Mouse (Mus musculus): ENCODE measurements around the gene Mthfr. TPM values are rescaled to one million over a fixed set of nuclear protein-coding genes. Genes with fewer than 3 reads are reported as not detected.

Mthfr gene
- total and polyA plus RNA-seq, 3 experiments: 15.3 to 17.0 (median 16.3) TPM

DNA sequence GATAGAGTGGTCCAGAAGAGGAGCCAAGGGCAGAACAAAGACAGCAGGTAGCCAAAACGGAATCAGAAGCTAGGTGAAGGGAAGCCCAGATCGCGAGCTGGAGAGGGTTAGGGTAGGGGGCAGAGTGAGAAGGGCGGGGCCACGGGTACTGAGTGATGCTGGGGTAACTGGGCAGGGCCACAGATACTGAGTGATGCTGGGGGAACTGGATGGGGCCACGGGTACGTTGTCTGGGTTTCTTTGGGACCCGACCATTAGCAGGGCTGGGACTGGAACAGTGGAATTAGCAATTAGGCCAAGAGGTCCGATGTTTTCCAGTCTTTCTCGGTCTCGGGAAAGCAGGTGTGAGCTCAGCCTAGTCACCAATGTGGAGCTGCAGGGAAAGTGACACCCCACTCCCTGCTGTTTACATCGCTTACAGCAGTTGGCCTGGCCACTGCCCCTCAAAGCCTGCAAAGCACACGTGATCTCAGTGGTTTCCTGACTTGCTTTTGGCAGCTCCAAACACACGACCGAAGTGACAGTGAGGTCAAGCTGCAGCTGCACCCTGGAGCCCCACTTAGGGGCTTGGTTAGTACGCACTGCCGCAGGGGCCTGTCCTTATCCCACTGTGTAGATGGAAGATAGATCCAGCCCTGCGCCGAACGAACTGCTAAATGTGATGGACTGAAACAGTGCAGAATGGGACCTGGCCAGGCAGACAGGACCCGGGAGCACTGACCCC lies 44.5 kb downstream of the Mthfr start:
- Histone ChIP-seq H3K79me2 (replicated peaks; ENCODE audit: control insufficient read depth, extremely low read depth, insufficient read depth, poor library complexity, severe bottlenecking) (no peaks in the 10 kb centered on the region), H3K9ac (ENCODE audit: insufficient read depth, low read depth) (no peak overlapping the region), H3K4me3 (replicated peaks in 1 of 3; ENCODE audit: low read depth in 2 of 3, low read length in 2 of 3, poor library complexity in 1 of 3) (no peak overlapping the region), H3K9me3 (replicated peaks; ENCODE audit: low read length) (no peaks in the 10 kb centered on the region), H3K27ac (ENCODE audit: insufficient read depth, low read depth) (no peak overlapping the region), H3K27me3 (replicated peaks) (no peaks in the 10 kb centered on the region), H3K36me3 (replicated peaks in 1 of 2; ENCODE audit: control insufficient read depth in 1 of 2, insufficient read depth in 1 of 2, low read length in 1 of 2) (peaks cover 28 to 42% of the 10 kb centered on the region in 2 experiments), H3K4me2 (ENCODE audit: insufficient read depth, low read depth, poor library complexity, severe bottlenecking) (no peak overlapping the region), H3K4me1 (ENCODE audit: control insufficient read depth in 1 of 2, insufficient read depth in 2 of 2) (peaks cover 6 to 9% of the 10 kb centered on the region in 2 experiments; a peak in 3 of 4 replicates)
- dilution Hi-C loops (cut with MboI; ENCODE audit: extremely low pct_ligation_motif_present, extremely low pct_unique_long_range_greater_than_20kb, low sequenced_read_pairs): no loop called here
- TF ChIP-seq PAX5 (IDR thresholded peaks at IDR 0.05; ENCODE audit: low read length) (no peak), CHD2 (IDR thresholded peaks at IDR 0.05; ENCODE audit: low read length) (no peak), NELFE (IDR thresholded peaks at IDR 0.05; ENCODE audit: low read depth, low read length) (no peak)
- no peak for DNase-seq (ENCODE audit: extremely low read depth)
- in situ Hi-C loops (cut with MboI; ENCODE audit: low pct_ligation_motif_present, low pct_unique_long_range_greater_than_20kb, low sequenced_read_pairs): no loop called here

- H3K79me2 ChIP-seq (replicated peaks; ENCODE audit: control insufficient read depth, extremely low read depth, insufficient read depth, poor library complexity, severe bottlenecking): no peaks in the 10 kb centered on the region
- TF ChIP-seq PAX5 (IDR thresholded peaks at IDR 0.05; ENCODE audit: low read length) (no peak), TCF12 (IDR thresholded peaks at IDR 0.05; ENCODE audit: low read depth, low read length) (no peak), CHD1 (IDR thresholded peaks at IDR 0.05; ENCODE audit: low read depth, low read length) (no peak)
- H3K27me3 ChIP-seq (replicated peaks): no peaks in the 10 kb centered on the region
- DNase-seq (ENCODE audit: extremely low read depth): no peak
- peaks cover 6 to 16% of the 10 kb centered on the region in 2 experiments; a peak in 3 of 4 replicates for H3K4me1 ChIP-seq (ENCODE audit: control insufficient read depth in 1 of 2, insufficient read depth in 2 of 2)
- peaks cover 28 to 37% of the 10 kb centered on the region in 2 experiments for H3K36me3 ChIP-seq (replicated peaks in 1 of 2; ENCODE audit: control insufficient read depth in 1 of 2, insufficient read depth in 1 of 2, low read length in 1 of 2)
- no peak overlapping the region for H3K4me3 ChIP-seq (replicated peaks in 1 of 3; ENCODE audit: low read depth in 2 of 3, low read length in 2 of 3, poor library complexity in 1 of 3)
- in situ Hi-C loops (cut with MboI; ENCODE audit: low pct_ligation_motif_present, low pct_unique_long_range_greater_than_20kb, low sequenced_read_pairs) (no loop called here), dilution Hi-C loops (cut with MboI; ENCODE audit: extremely low pct_ligation_motif_present, extremely low pct_unique_long_range_greater_than_20kb, low sequenced_read_pairs) (no loop called here)
- H3K27ac ChIP-seq (ENCODE audit: insufficient read depth, low read depth): no peak overlapping the region
- no peak overlapping the region for H3K4me2 ChIP-seq (ENCODE audit: insufficient read depth, low read depth, poor library complexity, severe bottlenecking)
- H3K9ac ChIP-seq (ENCODE audit: insufficient read depth, low read depth): no peak overlapping the region
- H3K9me3 ChIP-seq (replicated peaks; ENCODE audit: low read length): no peaks in the 10 kb centered on the region
These were observed 45.4 kb downstream of the Mthfr start for GRCm38 (mm10) chr4:148084261-148084714.

DNA sequence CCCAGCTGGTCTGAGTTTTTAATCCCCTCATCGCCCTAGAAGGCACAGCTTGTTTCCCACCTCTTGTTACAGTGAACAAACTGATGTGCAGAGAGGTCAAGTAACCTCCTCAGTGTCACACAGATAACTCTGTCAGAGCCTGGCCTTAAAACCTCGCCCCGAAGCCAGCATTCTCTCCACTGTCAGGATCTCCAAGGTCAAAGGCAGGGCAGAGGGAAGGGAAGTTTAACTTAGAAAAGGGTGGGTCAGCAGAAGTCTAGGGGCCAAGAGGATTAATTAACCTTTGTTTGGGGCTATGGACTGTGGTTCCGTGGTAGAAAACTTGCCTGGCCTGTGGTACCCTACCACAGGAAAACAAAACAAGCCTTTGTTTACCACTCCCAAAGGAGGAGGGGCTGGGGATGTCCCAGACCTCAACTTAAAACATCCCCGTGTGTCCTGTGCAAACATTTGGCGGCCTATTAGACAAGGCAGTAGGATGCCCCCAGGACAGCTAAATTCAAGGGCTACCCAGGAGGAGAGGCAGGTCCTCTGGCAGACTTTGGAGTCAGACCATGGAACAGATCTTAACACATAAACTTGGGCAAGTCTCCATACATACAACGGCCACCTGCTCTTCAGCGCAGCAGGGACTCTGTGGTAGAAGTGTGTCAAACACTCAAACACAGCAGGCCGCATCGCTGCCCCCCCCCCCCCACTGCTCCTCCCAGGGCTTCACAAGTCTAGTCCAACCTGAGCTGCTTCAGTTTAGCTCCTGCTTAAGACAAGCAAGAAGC lies 46.4 kb downstream of the Mthfr start:
- Histone ChIP-seq H3K4me1 (ENCODE audit: control insufficient read depth in 1 of 2, insufficient read depth in 2 of 2) (peaks cover 6 to 16% of the 10 kb centered on the region in 2 experiments; a peak in 3 of 4 replicates), H3K27me3 (replicated peaks) (no peaks in the 10 kb centered on the region), H3K4me2 (ENCODE audit: insufficient read depth, low read depth, poor library complexity, severe bottlenecking) (no peak overlapping the region), H3K79me2 (replicated peaks; ENCODE audit: control insufficient read depth, extremely low read depth, insufficient read depth, poor library complexity, severe bottlenecking) (no peaks in the 10 kb centered on the region), H3K4me3 (replicated peaks in 1 of 3; ENCODE audit: low read depth in 2 of 3, low read length in 2 of 3, poor library complexity in 1 of 3) (no peak overlapping the region), H3K9ac (ENCODE audit: insufficient read depth, low read depth) (no peak overlapping the region), H3K36me3 (replicated peaks in 1 of 2; ENCODE audit: control insufficient read depth in 1 of 2, insufficient read depth in 1 of 2, low read length in 1 of 2) (peaks cover 21 to 27% of the 10 kb centered on the region in 2 experiments), H3K27ac (ENCODE audit: insufficient read depth, low read depth) (no peak overlapping the region), H3K9me3 (replicated peaks; ENCODE audit: low read length) (no peaks in the 10 kb centered on the region)
- TF ChIP-seq JUN (IDR thresholded peaks at IDR 0.05; ENCODE audit: insufficient read depth, low read depth, low read length): no peak
- no peak for TF ChIP-seq RAD21 (IDR thresholded peaks at IDR 0.05; ENCODE audit: low read depth, low read length)
- TF ChIP-seq MAX (IDR thresholded peaks at IDR 0.05; ENCODE audit: low read length): no peak
- TF ChIP-seq BHLHE40 (IDR thresholded peaks at IDR 0.05; ENCODE audit: low read depth, low read length): no peak
- TF ChIP-seq POLR2AphosphoS2 (IDR thresholded peaks at IDR 0.05; ENCODE audit: low read depth, low read length): no peak
- DNase-seq (ENCODE audit: extremely low read depth): no peak
- in situ Hi-C loops (cut with MboI; ENCODE audit: low pct_ligation_motif_present, low pct_unique_long_range_greater_than_20kb, low sequenced_read_pairs): no loop called here
- dilution Hi-C loops (cut with MboI; ENCODE audit: extremely low pct_ligation_motif_present, extremely low pct_unique_long_range_greater_than_20kb, low sequenced_read_pairs): no loop called here

Measured in CH12.LX (cell line).